Mouse (Mus musculus) embryonic facial prominence, embryonic 14.5 days (tissue): ENCODE measurements around the gene Calr. TPM values are rescaled to one million over a fixed set of nuclear protein-coding genes. Genes with fewer than 3 reads are reported as not detected.

Experiments
- ATAC-seq: fragments of 200-750 bp; cut with Nextera tagmentation; 2 replicates; pipeline ENCODE4 v1.8.0; 2017; ENCODE audit warnings: low read depth, moderate number of reproducible peaks, moderate TSS enrichment
- DNase-seq: peaks from one replicate; pipeline ENCODE4 v3.0.0-alpha.2; 2015; ENCODE audit warnings: low spot score
- H3K27ac ChIP-seq: fragments of 300-500 bp; sonication (generic); replicated peaks from 2 replicates; pipeline ENCODE4 v1.5.1; 2014; ENCODE audit warnings: low read depth, mild to moderate bottlenecking, low read length, moderate library complexity
- H3K27me3 ChIP-seq: fragments of 300-500 bp; sonication (generic); replicated peaks from 2 replicates; pipeline ENCODE4 v1.6.1; 2014; ENCODE audit warnings: low read length; ENCODE audit not compliant: control insufficient read depth, insufficient read depth
- H3K36me3 ChIP-seq: fragments of 300-500 bp; sonication (generic); 2 replicates; pipeline ENCODE4 v1.6.1; 2014; ENCODE audit warnings: low read length, mixed read lengths; ENCODE audit not compliant: control insufficient read depth, insufficient read depth
- H3K4me1 ChIP-seq: fragments of 300-500 bp; sonication (generic); 2 replicates; pipeline ENCODE4 v1.6.1; 2014; ENCODE audit warnings: antibody characterized with exemption, low read length; ENCODE audit not compliant: control insufficient read depth, insufficient read depth
- H3K4me2 ChIP-seq: fragments of 300-500 bp; sonication (generic); 2 replicates; pipeline ENCODE4 v1.6.1; 2014; ENCODE audit warnings: low read depth, mild to moderate bottlenecking, low read length, moderate library complexity, mixed read lengths
- H3K4me3 ChIP-seq: fragments of 300-500 bp; sonication (generic); 2 replicates; pipeline ENCODE4 v1.5.1; 2014; ENCODE audit warnings: low read depth, mild to moderate bottlenecking, low read length
- H3K9ac ChIP-seq: fragments of 300-500 bp; sonication (generic); 2 replicates; pipeline ENCODE4 v1.6.1; 2014; ENCODE audit warnings: low read depth, mild to moderate bottlenecking, low read length, moderate library complexity, mixed read lengths
- H3K9me3 ChIP-seq: fragments of 300-500 bp; sonication (generic); 2 replicates; pipeline ENCODE4 v1.6.1; 2016; ENCODE audit warnings: low read length; ENCODE audit not compliant: control insufficient read depth
- WGBS: fragments of 180-500 bp; shearing (Covaris S2); extraction: QIAGEN DNeasy Blood & Tissue Kit; methylation state at CpG from one replicate; pipeline ENCODE4 v1.1.7; 2014; 5-methylcytosine and 5-hydroxymethylcytosine counted together
- polyA plus RNA-seq: library from polyadenylated mRNA; unstranded; fragments of >200 nt; fragmentation: Nextera tagmentation; extraction: Ambion mirVana; gene quantifications from 2 replicates; pipeline ENCODE4 v1.2.1, GENCODE M21; 2014

Gene Calr
- 805 and 891 TPM in 2 replicates for polyA plus RNA-seq

- Histone ChIP-seq H3K36me3 (peaks cover 40% of the 10 kb centered on the region), H3K4me3 (peak within 1 kb of the TSS; percentile 71), H3K9ac (peak within 1 kb of the TSS; percentile 88), H3K4me1 (peaks cover 15% of the 10 kb centered on the region; the same call in 1 of the 2 replicates), H3K27me3 (no peaks in the 10 kb centered on the region), H3K27ac (peak within 1 kb of the TSS; percentile 77), H3K4me2 (peak within 1 kb of the TSS; percentile 77), H3K9me3 (no peaks in the 10 kb centered on the region)
- DNase-seq (peak; percentile 100), ATAC-seq (peak; percentile 99)
- WGBS: under 1% methylated on average over 43 of the region's 55 CpGs
These were observed at the start of gene Calr for GRCm38 (mm10) chr8:84846722-84847572. Calr (minus strand) TSS chr8:84846934.

- no peaks in the 10 kb centered on the region for H3K9me3 ChIP-seq
- peaks cover 2% of the 10 kb centered on the region; the same call in 1 of the 2 replicates for H3K36me3 ChIP-seq
- H3K9ac ChIP-seq: no peak overlapping the region
- no peaks in the 10 kb centered on the region for H3K27me3 ChIP-seq
- H3K4me2 ChIP-seq: no peak overlapping the region
- H3K27ac ChIP-seq: no peak overlapping the region
- 83% methylated on average over 5 of the region's 5 CpGs for WGBS
- DNase-seq: no peak
- H3K4me3 ChIP-seq: no peak overlapping the region
- H3K4me1 ChIP-seq: peaks cover 6% of the 10 kb centered on the region; the same call in 1 of the 2 replicates
- no peak for ATAC-seq
These were observed 49.2 kb upstream of the Calr start for GRCm38 (mm10) chr8:84895963-84896362.

DNA sequence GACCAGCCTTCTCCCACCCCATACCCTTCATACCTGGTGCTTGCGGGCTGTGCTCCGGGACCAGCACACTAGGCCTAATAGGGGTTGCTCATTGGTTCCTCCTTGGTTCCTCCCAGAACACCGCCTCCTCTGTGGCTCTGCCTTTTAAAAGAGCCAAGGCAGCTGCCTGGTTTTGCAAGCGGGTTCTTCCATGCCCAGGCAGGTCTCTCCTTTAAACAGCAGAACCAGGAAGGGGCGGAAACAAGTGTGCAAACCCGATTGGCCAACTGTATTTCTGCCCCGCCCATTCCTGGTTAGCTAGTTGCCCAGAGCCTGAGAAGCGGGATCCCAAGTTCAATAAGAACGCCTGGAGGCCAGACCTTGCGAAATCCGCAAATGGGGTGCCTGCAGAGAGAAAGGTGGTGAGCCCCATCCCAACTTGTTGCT lies 47.0 kb upstream of the Calr start, which contains the start of gene Gcdh:
Gene Gcdh (minus strand): TSS at position 213 of the 426 bp plus-strand sequence.
- DNase-seq (peak; percentile 99), ATAC-seq (peak; percentile 99)
- H3K27me3 ChIP-seq: no peaks in the 10 kb centered on the region
- peaks cover 6% of the 10 kb centered on the region; the same call in 1 of the 2 replicates for H3K4me1 ChIP-seq
- H3K4me2 ChIP-seq: peak within 1 kb of the TSS; percentile 90
- WGBS: 3% methylated on average over 11 of the region's 11 CpGs
- H3K27ac ChIP-seq: no peak within 1 kb of the TSS
- no peaks in the 10 kb centered on the region for H3K9me3 ChIP-seq
- H3K9ac ChIP-seq: peak within 1 kb of the TSS; percentile 80
- H3K4me3 ChIP-seq: peak within 1 kb of the TSS; percentile 78
- peaks cover 9% of the 10 kb centered on the region for H3K36me3 ChIP-seq

DNA sequence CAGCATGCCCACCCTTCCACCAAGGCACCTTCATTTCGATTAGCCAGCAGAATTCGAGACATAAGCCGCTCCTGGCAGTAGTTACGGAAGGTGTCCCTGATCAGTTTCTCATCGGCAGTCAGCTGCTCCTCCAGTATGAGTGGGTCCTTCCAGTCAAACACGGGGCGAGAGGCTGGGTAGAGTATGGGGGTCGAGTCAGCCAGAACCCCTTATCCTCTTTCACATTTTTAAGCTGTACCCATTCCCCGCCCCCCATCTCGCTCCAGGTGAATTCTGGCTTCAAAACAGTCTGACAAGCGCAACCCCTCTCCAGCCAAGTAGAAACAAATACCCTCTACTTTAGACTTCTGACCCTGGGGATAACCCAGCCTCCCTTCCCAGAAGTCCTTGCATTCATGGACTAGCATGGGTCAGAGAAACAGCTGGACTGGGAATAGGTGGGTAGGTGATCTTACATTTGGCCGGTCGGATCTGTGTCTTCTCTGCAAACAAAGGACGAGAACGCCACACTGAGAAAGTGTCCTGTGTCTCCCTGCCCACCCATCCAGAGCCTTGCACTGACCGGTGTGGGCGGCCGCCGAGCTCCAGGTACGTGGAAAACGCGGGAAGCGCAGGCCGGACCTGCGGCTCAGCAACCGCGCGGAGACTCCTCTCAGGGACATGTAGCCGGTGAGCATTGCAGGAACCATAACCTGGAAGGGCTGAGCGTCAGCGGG lies 46.4 kb upstream of the Calr start:
- peak overlapping the region; percentile 90 for H3K4me2 ChIP-seq
- H3K4me3 ChIP-seq: peak overlapping the region; percentile 78
- no peak for DNase-seq
- no peaks in the 10 kb centered on the region for H3K27me3 ChIP-seq
- peak overlapping the region; percentile 80 for H3K9ac ChIP-seq
- WGBS: 8% methylated on average over 31 of the region's 31 CpGs
- no peak overlapping the region for H3K27ac ChIP-seq
- peak; percentile 31 for ATAC-seq
- H3K9me3 ChIP-seq: no peaks in the 10 kb centered on the region
- peaks cover 14% of the 10 kb centered on the region for H3K36me3 ChIP-seq
- H3K4me1 ChIP-seq: peaks cover 6% of the 10 kb centered on the region; the same call in 1 of the 2 replicates

DNA sequence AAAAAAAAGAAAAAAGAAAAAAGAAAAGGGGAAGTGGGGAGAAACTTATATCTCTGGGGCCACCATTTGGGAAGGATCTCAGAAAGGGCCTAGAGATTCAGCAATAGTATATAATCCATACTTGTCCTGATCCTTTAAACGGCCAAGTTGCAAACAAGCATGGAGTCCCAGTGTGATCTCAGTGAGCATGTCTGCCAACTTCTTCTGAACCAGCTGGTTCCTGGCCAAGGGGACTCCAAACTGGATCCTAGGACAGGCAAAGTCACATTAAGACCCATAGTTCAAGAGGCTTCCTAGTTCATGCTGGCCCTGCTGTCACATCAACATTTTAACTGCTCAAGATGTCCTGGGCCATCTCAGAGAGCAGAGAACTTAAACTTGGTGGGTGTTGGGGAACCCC lies 42.4 kb upstream of the Calr start:
- Histone ChIP-seq H3K9me3 (no peaks in the 10 kb centered on the region), H3K4me3 (no peak overlapping the region), H3K4me2 (no peak overlapping the region), H3K4me1 (peaks cover 6% of the 10 kb centered on the region; the same call in 1 of the 2 replicates), H3K36me3 (peaks cover 43% of the 10 kb centered on the region), H3K9ac (no peak overlapping the region), H3K27me3 (no peaks in the 10 kb centered on the region), H3K27ac (no peak overlapping the region)
- DNase-seq (no peak), ATAC-seq (no peak)
- 100% methylated on average over 1 of the region's 1 CpGs for WGBS

DNA sequence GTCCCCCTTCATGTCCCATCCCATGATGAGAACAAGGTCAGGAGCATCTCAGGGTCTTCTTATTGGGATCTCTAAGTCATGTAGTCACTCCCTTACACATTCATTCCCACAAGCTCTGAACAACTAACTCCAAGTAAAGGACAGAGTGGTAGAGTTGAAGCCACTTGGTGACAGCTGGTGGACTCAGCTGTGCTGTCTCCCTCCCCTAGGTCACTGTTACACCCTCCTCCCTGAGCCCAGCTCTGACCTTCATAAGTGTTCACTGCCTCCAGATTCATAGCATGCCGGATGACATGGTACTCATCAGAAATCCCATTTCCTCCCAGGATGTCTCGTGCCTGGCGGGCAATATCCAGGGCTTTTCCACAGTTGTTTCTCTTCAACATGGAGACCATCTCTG lies 41.5 kb upstream of the Calr start:
- Histone ChIP-seq H3K4me1 (peaks cover 6% of the 10 kb centered on the region; the same call in 1 of the 2 replicates), H3K27ac (no peak overlapping the region), H3K9me3 (no peaks in the 10 kb centered on the region), H3K27me3 (no peaks in the 10 kb centered on the region), H3K9ac (no peak overlapping the region), H3K4me3 (no peak overlapping the region), H3K36me3 (peaks cover 47% of the 10 kb centered on the region), H3K4me2 (no peak overlapping the region)
- 93% methylated on average over 3 of the region's 3 CpGs for WGBS
- no peak for DNase-seq
- no peak for ATAC-seq

DNA sequence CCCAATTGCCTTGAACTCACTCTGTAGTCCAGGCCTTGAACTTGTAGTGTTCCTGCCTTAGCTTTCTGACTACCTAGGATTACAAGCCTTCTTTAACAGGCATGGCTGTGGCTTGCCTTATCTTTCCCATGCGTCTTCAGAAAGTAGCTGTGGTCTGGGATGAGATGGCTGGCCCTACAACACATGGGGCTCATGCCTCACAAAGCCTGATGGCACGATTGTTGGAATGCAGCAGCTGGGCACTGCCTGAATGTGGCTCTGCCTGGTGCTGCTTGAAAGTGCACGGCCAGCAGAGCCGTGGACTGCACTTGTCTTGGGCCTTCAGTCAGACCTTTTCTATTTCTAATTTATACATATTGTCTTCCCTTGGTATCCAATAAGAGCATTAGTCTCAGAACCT lies 38.0 kb upstream of the Calr start:
- DNase-seq (no peak), ATAC-seq (no peak)
- H3K27me3 ChIP-seq: no peaks in the 10 kb centered on the region
- H3K9ac ChIP-seq: no peak overlapping the region
- H3K4me1 ChIP-seq: no peaks in the 10 kb centered on the region
- H3K27ac ChIP-seq: no peak overlapping the region
- 91% methylated on average over 4 of the region's 4 CpGs for WGBS
- H3K36me3 ChIP-seq: peaks cover 38% of the 10 kb centered on the region
- H3K9me3 ChIP-seq: no peaks in the 10 kb centered on the region
- H3K4me3 ChIP-seq: no peak overlapping the region
- H3K4me2 ChIP-seq: no peak overlapping the region

GRCm38 (mm10) chr8:84878915-84879314 lies 32.2 kb upstream of the Calr start:
- no peak for DNase-seq
- no peaks in the 10 kb centered on the region for H3K4me1 ChIP-seq
- H3K9ac ChIP-seq: no peak overlapping the region
- peaks cover 4% of the 10 kb centered on the region for H3K36me3 ChIP-seq
- 81% methylated on average over 1 of the region's 1 CpGs for WGBS
- H3K27ac ChIP-seq: no peak overlapping the region
- H3K4me2 ChIP-seq: no peak overlapping the region
- no peak overlapping the region for H3K4me3 ChIP-seq
- H3K27me3 ChIP-seq: no peaks in the 10 kb centered on the region
- ATAC-seq: no peak
- no peaks in the 10 kb centered on the region for H3K9me3 ChIP-seq
